In genomic region chr11:50229252-50229910, GRCm38 (mm10) we compare ENCODE assay signal across 8 mouse cellular contexts. TPM values are rescaled to one million over a fixed set of nuclear protein-coding genes. Genes with fewer than 3 reads are reported as not detected.
DNase-seq lines count a peak whose midpoint lies in the region; ATAC-seq lines count a peak whose summit lies in the region.

No protein-coding gene starts in this region.

- no peaks in the 10 kb centered on the region for H3K27me3 ChIP-seq in kidney, embryonic 15.5 days
- no peaks in the 10 kb centered on the region for H3K27me3 ChIP-seq in liver, embryonic 16.5 days (ENCODE audit: control insufficient read depth, insufficient read depth, low read depth, low read length)

- H3K27ac ChIP-seq in kidney, embryonic 15.5 days, result no peak overlapping the region
- H3K27ac ChIP-seq in liver, embryonic 16.5 days (ENCODE audit: low read length), result peak overlapping the region; percentile 38

- H3K36me3 ChIP-seq in kidney, embryonic 15.5 days, result peaks cover 33% of the 10 kb centered on the region
- peaks cover 34% of the 10 kb centered on the region for H3K36me3 ChIP-seq in liver, embryonic 16.5 days (ENCODE audit: control insufficient read depth, insufficient read depth)

- no peak overlapping the region for H3K9ac ChIP-seq in kidney, embryonic 15.5 days
- H3K9ac ChIP-seq in liver, embryonic 16.5 days (ENCODE audit: low read depth, low read length), result no peak overlapping the region

- no peaks in the 10 kb centered on the region for H3K9me3 ChIP-seq in kidney, embryonic 15.5 days (replicated peaks)
- H3K9me3 ChIP-seq in liver, embryonic 16.5 days (replicated peaks; ENCODE audit: control insufficient read depth, low read length), result no peaks in the 10 kb centered on the region

- peaks cover 54% of the 10 kb centered on the region for H3K4me1 ChIP-seq in kidney, embryonic 15.5 days
- peaks cover 44% of the 10 kb centered on the region for H3K4me1 ChIP-seq in liver, embryonic 16.5 days (ENCODE audit: control insufficient read depth, low read depth, low read length)

- 47% methylated on average over 7 of the region's 7 CpGs for WGBS in kidney, embryonic 15.5 days
- 67% methylated on average over 7 of the region's 7 CpGs for WGBS in liver, embryonic 16.5 days (ENCODE audit: insufficient replicate concordance)

- no peak for ATAC-seq in kidney, embryonic 15.5 days (replicated peaks; ENCODE audit: low FRiP score)
- no peak for ATAC-seq in liver, embryonic 16.5 days (ENCODE audit: low read depth)

- no peak overlapping the region for H3K4me3 ChIP-seq in kidney, embryonic 15.5 days (replicated peaks)
- H3K4me3 ChIP-seq in liver, embryonic 16.5 days (ENCODE audit: low read depth, low read length), result no peak overlapping the region

- peak; percentile 43 for DNase-seq in kidney, adult 18-20 months
- peak; percentile 83 to 87 for DNase-seq in adrenal gland, postnatal 36 days
- peak; percentile 90 for DNase-seq in cerebellum, adult 8-10 months
- DNase-seq in urinary bladder, postnatal 14 days (ENCODE audit: low spot score), result no peak
- DNase-seq in thymus, postnatal 4 days, result no peak
- DNase-seq in retina, postnatal 1 day, result no peak

- H3K4me2 ChIP-seq in kidney, embryonic 15.5 days, result no peak overlapping the region
- no peak overlapping the region for H3K4me2 ChIP-seq in liver, embryonic 16.5 days (ENCODE audit: low read depth, low read length)

RNA-seq across cellular contexts. Expression of gene Ltc4s, which starts 9.0 kb away (rescaled TPM):
- polyA plus RNA-seq in kidney, embryonic 15.5 days (2015; fragmentation: Nextera tagmentation; extraction: Ambion mirVana), result 1.4 and 1.9 TPM in 2 replicates
- total RNA-seq in adrenal gland, postnatal 36 days (2021), result 10 to 100 TPM; 10.5 to 23.5 TPM
- 0.50 and 0.61 TPM in 2 replicates for polyA plus RNA-seq in liver, embryonic 16.5 days (2015; fragmentation: Nextera tagmentation; extraction: Ambion mirVana)

RNA-seq across cellular contexts. Expression of gene Mgat4b, which starts 18.7 kb away (rescaled TPM):
- 37.3 and 37.5 TPM in 2 replicates for polyA plus RNA-seq in kidney, embryonic 15.5 days (2015; fragmentation: Nextera tagmentation; extraction: Ambion mirVana)
- 100 to 1,000 TPM; 116 to 149 TPM for total RNA-seq in adrenal gland, postnatal 36 days (2021)
- polyA plus RNA-seq in liver, embryonic 16.5 days (2015; fragmentation: Nextera tagmentation; extraction: Ambion mirVana), result 2.2 and 3.1 TPM in 2 replicates

RNA-seq across cellular contexts. Expression of gene Sqstm1, which starts 18.8 kb away (rescaled TPM):
- polyA plus RNA-seq in kidney, embryonic 15.5 days (2015; fragmentation: Nextera tagmentation; extraction: Ambion mirVana), result 233 and 259 TPM in 2 replicates
- total RNA-seq in adrenal gland, postnatal 36 days (2021), result 100 to 1,000 TPM; 862 to 881 TPM
- 165 and 182 TPM in 2 replicates for polyA plus RNA-seq in liver, embryonic 16.5 days (2015; fragmentation: Nextera tagmentation; extraction: Ambion mirVana)

RNA-seq across cellular contexts. Expression of gene Mrnip, which starts 55.1 kb away (rescaled TPM):
- polyA plus RNA-seq in kidney, embryonic 15.5 days (2015; fragmentation: Nextera tagmentation; extraction: Ambion mirVana), result 19.3 and 20.0 TPM in 2 replicates
- 10 to 100 TPM in 1 of 2 experiments, 1 to 10 TPM in 1; 7.4 to 10.9 TPM for total RNA-seq in adrenal gland, postnatal 36 days (2021)
- polyA plus RNA-seq in liver, embryonic 16.5 days (2015; fragmentation: Nextera tagmentation; extraction: Ambion mirVana), result 7.9 and 8.6 TPM in 2 replicates

Comparison
In these comparisons a context has a peak if more than half of its experiments do, and no peak if none do; other contexts are left out.
1. DNase-seq: peak in kidney, adult 18-20 months (single experiment), adrenal gland, postnatal 36 days (2 of 2) and cerebellum, adult 8-10 months (single experiment); none in urinary bladder, postnatal 14 days (single experiment), thymus, postnatal 4 days (single experiment) and retina, postnatal 1 day (single experiment).